Mouse (Mus musculus): ENCODE measurements around the gene Cluh.

The Cluh gene

DNA sequence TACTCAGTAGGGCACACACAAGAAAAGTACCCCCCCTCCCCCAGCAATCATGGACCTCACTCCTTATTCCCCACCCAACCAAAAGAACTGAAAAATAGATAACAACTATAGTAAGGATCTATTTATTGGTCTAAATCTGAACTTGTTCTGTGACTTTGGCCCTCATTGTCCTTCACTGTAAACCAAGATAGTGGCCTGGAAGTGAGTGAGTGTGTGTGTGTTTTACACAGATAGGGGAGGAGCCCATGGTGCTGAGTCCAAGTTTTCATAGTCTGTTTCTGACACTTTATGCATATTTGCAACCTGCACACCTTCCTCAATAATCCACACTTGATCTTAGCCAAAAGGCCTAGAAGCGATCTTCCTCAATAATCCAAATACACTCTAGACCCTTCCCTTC, 619 bp upstream of the Cluh start:
- DNase-seq = no peak

DNA sequence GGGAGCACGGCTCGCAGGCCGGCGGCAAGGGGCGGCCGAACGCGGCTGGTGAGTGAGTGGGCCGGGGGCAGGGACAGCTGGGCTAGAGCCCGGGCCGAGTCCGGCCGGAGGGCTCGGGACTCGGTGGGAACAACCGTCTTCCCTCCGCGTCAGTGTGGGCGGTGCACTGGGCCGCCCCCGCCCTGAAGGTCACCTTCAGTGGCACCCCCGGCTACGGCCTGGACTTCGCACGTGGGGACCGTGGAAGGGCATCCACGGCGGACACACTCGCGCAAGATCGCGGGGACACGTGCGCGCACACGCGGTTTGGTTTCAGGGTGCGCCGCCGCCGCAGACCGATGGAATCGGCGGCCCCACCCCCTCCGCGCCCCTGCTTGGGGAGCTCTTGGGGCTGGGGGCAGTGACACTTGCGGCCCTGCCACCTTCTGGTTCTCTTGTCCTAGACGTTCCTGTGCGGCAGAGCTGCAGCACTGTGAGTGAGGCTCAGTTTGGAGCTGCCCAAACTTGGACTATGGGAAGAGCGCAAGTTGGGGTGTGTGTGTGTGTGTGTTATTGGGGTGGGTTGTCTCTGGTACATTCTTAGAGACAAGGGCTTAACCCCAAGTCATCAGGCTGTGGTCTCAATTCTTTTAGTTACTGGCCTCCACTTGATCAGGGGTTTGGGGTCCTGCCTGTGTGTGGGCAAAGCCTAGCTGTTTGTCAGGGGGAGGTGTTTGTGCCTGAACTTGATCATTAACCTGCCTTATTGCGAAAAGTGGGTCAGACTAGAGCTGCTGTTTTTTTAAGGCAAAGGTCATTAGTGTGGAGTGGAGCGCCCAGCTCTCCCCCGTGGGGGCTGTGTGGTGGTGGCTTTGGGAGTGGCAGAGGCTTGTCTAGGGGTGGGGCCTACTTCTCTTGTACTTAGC, 604 bp downstream of the Cluh start:
- peak; percentile 13 to 23 for DNase-seq

DNA sequence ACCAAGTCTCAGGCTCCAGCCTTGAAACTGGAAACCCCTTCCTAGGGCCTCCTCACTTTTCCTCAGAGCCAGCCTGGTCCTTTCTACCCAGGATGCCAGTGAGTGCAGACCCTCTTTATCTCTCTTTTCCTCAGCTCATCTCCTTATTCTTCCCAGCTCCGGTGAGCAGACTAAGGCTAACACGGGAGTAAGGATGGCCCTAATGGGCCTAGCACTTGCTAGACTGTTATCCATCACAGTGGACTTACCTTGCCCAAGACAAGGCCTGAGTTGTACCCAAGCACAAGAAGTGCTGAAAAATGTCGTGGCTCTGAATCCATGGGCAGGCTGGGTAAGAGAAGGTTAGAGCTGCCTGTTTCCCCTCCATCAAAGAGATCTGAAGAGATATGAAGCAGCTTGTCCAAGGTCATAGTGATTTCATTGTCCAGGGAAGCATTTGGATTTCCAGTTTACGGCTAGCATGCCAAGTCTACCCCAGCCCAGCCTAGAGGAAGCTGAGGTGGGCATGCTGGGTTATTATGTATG, 1.3 kb downstream of the Cluh start:
- no peak for DNase-seq

DNA sequence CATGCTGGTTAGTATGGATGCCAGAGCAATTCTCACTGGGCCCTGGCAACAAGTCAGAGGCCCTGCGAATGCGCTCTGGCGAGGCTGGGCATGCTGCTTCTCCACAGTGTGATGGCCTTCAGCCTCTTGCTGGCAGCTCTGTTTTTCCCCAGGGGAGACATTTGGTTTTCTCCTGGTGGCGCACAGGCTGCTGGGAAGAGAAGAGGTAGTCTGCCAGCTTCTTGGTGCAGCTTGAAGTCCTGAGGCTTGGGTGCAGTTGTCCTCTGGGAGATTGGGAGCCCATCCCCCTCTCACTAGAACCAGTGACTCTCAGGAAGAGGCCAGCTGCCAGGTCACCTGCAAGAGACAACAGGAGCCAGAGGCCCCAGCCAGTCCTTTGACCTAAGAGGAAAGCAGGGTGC, 3.5 kb downstream of the Cluh start:
- no peak for DNase-seq

DNA sequence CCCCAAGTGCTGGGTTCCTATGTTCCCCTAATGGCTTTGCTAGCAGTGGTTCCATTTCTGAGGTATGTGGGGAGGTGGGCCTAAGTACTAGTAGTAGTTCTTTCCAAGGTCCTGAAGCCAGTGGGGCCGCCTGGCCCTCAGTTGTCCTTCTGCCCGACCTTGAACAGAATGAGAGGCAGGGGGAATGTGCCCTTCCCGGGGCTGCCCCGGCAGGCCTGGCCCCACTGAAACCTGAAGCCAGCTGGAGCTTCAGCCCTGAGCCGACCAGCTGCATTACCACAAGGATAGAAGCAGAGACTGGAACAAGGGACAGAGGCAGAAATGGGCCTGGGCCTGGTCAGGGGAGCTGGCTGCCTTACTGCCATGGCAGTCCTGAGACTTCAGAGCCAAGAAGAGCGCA, 4.1 kb downstream of the Cluh start:
- no peak for DNase-seq

DNA sequence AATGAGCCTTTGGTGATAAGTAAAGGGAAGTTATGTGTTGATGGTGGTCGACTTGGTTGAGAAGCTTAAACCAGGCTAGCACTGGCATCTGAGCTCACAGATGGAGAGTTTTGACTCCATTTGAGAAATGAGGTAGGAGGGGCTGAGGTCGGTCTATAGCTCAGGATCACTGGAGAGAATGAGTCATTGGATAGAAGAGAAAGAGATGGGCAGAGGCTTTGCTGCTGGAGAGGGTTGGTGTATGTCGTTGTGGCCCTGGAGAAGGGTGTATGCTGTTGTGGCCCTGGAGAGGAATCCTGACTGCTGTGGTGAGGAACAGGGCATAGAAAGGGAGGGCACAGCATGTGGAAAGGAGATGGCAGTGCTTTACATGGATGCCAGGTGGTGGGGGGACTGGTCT, 6.6 kb downstream of the Cluh start:
- no peak for DNase-seq

DNA sequence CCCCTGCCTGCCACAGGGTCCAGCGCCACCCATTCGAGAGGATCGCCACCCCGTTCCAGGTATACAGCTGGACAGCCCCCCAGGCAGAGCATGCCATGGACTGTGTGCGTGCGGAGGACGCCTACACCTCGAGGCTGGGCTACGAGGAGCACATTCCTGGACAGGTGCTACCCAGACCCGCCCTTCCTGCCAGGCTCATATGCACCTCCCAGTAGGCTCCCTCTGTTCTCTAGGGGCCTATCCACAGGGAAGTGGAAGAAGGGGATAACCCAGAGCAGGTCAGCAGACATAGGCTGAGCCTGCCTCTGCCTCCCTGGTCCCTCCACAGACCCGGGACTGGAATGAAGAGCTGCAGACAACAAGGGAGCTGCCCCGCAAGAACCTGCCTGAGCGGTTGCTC, 11.0 kb downstream of the Cluh start:
- no peak for DNase-seq

DNA sequence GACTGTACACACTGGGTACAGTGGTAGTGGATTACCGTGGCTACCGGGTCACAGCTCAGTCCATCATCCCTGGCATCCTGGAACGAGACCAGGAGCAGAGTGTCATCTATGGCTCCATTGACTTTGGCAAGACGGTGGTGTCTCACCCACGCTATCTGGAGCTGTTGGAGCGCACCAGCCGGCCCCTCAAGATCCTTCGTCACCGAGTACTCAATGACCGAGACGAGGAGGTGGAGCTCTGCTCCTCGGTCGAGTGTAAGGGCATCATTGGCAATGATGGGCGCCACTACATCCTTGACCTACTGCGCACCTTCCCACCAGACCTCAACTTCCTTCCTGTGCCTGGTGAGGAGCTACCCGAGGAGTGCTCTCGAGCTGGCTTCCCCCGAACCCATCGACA, 12.3 kb downstream of the Cluh start:
- DNase-seq = no peak

DNA sequence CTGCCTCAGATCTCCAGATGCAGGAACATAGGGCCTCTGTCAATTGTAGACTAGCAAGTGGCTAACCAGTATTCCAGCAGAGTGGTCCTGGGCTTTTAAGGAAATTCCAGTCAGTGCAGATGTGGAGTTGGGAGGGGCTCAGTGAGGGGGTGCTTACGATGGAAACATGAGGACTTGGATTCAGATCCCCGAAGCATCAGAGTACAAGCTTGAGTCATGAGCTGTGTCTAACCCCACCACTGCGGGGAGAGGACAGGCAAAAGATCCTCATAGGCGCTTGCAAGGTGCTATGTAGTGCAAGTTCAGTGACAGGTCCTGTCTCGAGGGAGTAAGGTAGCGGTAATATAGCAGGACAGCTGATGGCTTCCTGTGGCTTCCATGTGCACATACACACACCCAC, 12.9 kb downstream of the Cluh start:
- no peak for DNase-seq

DNA sequence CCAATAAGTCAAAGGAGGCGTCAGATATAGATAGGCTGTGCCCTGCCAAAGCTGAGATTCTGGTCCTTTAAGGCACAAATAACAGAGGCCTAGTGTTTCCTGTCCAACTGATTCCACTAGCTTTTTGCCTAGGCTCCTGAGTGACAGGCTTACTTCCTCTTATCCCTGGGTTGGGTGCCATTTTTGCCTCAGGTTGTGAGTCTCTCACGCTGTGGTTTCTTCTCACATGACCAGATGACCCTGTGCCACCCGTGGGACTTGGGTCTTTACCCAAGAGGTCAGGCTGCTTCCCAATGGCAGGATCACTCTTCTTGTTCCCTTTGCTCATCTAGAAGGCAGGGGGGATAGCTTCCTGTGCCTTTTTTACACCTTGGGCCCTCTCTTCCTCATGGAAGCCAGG, 15.0 kb downstream of the Cluh start:
- no peak for DNase-seq

DNA sequence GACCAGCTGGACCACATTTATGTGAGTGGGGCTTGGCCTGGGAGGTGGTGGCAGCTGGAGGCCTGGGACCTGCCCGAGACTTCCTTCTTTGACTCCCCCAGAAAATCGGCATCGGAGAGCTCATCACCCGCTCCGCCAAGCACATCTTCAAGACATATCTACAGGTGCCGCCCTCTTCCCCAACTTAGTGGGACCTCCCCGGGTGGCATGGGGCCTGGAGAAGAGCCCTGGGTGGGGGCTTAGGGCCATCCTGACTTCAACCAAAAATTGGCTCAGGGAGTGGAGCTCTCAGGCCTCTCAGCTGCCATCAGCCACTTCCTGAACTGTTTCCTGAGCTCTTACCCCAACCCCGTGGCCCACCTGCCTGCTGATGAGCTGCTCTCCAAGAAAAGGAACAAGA, 15.6 kb downstream of the Cluh start:
- no peak for DNase-seq

DNA sequence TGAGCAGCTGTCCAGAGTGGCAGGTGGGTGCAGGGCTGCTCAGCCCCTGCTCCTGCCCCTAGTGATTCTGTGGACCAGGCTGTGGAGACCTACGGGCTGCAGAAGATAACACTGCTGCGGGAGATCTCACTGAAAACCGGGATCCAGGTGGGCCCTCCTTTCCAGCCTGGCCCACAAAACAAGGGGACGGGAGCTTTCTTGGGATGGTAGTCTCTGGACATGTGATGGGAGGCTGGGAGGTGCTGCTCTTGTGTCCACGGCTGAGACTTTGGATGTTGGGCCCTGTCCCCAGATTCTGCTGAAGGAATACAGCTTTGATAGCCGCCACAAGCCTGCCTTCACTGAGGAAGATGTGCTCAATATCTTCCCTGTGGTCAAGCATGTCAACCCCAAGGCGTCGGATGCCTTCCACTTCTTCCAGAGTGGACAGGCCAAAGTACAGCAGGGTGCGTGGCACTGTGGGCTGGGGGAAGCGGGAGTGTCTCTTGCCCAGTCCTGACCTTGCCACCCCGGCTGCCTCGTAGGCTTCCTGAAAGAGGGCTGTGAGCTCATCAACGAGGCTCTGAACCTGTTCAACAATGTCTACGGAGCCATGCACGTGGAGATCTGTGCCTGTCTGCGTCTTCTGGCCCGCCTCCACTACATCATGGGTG, 16.5 kb downstream of the Cluh start:
- DNase-seq = no peak

DNA sequence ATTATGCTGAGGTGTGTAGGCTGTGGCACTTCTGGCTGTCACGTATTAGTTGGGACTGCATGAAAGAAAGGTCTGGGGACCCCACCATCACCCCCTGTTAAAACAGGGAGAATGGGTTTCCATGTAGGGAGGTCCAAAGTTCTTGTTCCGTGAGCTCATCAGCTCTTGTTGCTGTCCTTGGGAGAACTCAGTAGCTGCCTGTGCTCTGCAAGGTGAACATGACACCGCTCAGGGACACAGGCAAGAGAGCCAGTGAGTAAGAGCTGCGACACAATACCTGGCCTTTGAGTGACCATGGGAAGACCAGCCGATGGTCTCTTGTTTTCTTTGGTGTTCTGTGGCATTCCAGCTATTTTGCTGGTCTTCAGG, 17.0 kb downstream of the Cluh start:
- no peak for DNase-seq

DNA sequence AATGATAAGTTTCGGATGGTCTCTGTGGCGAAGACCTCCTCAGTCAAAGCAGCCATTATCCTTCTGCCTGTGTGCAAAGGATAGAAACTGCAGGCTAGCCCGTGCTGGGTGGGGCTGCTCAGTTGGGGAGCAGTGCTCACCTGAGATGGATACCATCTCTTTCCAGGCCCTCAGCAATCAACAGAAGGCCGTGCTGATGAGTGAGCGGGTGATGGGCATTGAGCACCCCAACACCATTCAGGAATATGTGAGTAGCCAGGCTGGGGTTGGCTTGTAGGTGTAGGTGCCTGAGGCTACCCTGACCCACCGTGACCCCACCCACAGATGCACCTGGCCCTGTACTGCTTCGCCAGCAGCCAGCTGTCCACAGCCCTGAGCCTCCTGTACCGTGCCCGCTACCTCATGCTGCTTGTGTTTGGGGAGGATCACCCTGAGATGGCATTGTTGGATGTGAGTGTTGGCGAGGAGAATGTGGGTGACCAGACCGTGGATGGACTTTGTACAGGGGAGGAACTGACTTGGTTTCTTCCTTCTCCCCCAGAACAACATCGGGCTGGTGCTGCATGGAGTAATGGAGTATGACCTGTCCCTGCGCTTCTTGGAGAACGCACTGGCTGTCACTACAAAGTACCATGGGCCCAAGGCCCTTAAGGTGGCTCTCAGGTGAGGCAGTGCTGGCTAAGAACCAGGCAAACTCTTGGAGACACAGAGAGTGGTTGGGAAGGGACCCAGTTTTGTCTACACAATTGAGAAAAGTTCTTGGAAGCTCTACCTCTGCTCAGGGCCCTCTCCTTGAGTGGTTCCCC, 17.7 kb downstream of the Cluh start:
- no peak for DNase-seq

DNA sequence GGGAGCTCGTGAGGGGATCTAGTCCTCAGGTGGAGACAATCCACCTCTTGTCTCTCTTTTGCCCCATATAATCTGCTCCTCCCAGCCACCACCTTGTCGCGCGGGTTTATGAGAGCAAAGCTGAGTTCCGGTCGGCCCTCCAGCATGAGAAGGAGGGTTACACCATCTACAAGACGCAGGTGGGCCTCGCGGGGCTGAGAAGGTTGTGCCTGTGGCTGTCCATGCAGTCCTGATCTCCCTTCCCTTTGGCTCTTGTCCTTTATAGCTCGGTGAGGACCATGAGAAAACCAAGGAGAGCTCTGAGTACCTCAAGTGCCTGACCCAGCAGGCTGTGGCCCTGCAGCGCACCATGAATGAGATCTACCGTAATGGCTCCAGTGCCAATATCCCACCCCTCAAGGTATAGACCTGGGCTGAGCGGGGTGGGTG, 18.3 kb downstream of the Cluh start:
- DNase-seq = no peak

DNA sequence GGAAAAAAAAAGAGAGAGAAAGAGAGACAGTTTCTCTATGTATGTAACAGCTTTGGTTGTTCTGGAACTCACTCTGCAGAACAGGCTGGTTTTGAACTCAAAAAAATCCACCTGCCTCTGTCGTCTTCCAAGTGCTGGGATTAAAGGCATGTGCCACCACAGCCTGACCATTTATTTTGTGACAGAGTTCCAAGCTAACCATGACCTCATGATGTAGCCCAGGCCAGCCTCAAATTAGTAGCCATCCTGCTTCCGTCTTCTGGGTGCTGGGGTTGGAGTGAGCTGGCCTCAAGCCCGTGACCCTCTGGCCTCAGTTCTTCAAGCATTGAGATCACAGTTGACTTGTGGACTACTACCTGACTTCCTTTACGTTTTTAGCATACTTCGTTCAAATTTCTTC, 19.2 kb downstream of the Cluh start:
- no peak for DNase-seq

DNA sequence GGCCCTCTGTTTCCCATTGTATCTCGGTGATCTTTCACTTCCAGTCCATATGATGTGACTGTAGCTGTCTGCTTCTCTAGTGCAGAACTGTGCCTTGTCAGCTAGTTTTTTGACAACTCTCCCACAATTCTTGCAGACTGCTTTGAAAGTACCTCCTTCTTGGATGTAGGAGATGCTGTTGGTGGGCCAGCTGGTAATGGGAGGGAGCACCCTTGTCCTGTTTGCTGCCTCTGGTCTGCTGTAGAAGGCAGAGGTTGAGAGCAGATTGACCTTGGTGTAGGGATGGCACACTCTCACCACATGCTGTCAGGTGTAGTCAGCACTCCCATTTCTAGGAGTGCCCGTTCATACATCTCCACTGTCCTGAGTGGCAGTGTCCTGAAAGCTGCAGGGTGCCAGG, 19.7 kb downstream of the Cluh start:
- no peak for DNase-seq

DNA sequence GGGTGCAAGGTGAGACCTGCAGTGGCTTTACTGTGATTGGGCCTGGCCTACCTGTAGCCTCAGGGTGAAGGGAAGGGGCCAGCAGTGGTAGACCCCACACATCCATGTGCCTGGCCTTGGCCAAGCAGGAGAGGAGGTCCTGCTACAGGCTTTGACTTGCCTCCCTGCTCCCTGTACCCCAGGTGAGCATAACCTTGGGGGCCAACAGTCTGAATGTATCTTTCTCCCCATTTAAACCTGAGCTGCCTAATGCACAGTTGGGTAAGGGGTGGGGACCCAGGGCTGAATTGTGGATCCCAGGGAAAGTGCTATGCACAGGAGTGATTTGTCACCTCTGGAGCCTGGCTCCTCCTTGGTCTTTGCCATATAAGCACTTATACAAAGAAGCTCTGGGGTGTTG, 20.9 kb downstream of the Cluh start:
- DNase-seq = no peak

DNA sequence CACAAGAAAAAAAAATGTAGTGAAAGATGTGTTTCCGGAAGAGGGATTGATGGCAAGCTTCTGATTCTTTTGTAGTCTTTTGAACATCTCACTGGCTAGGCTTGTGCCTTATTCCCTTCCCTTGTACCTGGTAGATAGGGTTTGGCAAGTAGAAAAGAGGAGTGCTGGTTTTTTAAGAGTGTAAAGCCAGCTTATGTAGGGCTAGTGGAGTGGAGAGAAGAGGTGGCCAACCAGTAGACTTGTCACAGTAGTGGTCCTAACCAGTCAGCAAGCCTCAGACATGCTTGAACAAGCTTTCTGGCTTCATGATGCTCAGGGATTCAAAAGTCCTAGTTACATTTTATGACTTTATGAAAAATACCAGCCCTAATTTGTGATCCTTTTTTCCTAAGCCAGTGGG, 21.7 kb downstream of the Cluh start:
- no peak for DNase-seq

DNA sequence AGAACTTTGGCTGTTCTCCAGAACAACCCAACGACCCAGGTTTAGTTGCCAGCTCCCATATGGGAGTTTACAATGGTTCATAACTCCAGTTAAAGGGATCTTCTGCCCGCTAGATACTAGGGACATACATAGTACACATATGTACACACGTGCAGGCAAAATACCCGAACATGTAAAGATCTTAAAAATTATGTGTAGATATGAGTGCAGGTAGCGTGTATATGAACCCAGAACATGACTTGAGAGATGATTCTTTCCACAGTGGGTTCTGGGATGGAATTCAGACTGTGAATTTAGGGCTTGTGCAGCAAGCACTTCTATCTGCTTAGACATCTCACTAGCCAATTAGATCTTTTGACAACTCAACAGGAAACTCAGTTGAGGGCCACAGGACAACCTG, 22.5 kb downstream of the Cluh start:
- DNase-seq = no peak

DNA sequence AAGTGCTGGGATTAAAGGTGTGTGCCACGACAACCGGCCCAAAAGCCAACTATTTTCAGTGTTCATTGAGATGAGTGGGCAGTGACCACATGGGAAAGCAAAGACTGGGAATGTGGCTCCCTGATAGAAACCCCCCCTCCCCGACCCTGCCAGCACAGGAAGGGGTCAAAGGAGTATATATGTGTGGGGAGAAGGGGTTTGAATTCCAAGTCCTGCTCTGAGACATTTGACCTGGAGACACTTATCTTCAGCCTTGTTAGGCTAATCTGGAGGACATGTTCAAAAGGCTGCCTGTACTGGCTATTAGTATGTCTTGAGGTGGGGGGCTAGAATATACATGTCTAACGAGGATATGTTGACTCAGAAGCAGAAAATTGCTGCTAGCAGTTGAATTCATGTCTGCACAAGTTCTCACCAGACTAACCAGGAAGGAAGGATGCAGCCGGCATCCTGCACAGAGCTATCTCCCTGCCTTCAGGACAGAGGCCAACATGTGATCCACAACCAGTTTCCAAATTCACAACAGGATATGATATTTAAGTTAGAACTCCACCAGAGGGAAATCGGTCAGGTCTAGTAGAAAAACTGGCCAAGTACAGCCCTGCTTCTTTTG, 23.7 kb downstream of the Cluh start:
- DNase-seq = no peak

DNA sequence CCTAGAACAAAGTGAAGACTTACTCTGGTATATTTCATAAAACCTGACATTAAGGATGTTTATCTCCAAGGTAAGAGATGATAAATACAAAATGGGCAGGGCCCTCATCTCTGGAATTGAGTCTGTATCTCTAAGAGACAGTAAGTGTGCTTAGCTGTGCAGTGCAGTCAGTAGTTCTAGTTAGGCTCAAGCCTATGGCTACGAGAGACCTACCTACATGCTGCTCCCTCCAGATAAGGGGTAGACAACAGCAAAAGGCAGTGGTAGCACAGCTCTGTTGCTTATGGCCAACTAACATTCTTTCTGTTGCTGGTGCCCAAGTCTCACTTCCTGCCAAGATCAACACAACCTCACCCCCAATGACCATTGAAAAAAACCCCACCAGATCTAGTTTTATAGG, 24.3 kb downstream of the Cluh start:
- no peak for DNase-seq

DNA sequence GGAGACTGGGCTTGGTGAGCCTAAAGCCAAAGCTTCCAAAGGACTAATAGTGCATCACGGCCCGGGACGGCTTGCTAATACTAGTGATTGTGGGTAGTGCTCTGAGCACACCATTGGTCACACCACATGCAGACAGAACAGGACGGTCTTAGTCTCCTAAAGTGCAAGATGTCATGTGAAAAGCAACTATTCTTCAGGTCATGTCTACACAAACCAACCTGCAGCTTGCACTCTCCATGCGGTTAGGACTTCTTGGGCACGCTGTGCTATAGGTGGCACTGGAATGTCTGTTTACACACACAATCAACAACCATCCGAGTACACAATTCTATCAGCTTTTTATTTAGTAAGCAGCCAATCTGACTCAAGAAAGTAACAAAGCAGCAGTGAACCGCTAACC, 25.4 kb downstream of the Cluh start:
- DNase-seq = no peak

All from B cell, adult 2 months (primary cell).